Mouse (Mus musculus): ENCODE results near the gene Kcna2.

The Kcna2 gene

GRCm38 (mm10) chr3:107100811-107101455 is at the start of gene Kcna2:
TSS of gene Kcna2 (plus strand) at chr3:107101146.
- in situ Hi-C loops (cut with MboI, MseI): no loop called here

GRCm38 (mm10) chr3:107061468-107061867 is 39.5 kb upstream of the Kcna2 start:
- in situ Hi-C loops (cut with MboI, MseI): no loop called here

- in situ Hi-C loops (cut with MboI, MseI): no loop called here
These were observed 38.2 kb upstream of the Kcna2 start for GRCm38 (mm10) chr3:107062771-107063170.

- in situ Hi-C loops (cut with MboI, MseI): no loop called here
These were observed 35.3 kb upstream of the Kcna2 start for GRCm38 (mm10) chr3:107065510-107066095.

GRCm38 (mm10) chr3:107066165-107066850 is 34.6 kb upstream of the Kcna2 start:
- in situ Hi-C loops (cut with MboI, MseI): no loop called here

- in situ Hi-C loops (cut with MboI, MseI): no loop called here
These were observed 33.7 kb upstream of the Kcna2 start for GRCm38 (mm10) chr3:107067245-107067644.

- in situ Hi-C loops (cut with MboI, MseI): no loop called here
These were observed 27.1 kb upstream of the Kcna2 start for GRCm38 (mm10) chr3:107073863-107074262.

- in situ Hi-C loops (cut with MboI, MseI): loop anchor here (5.0 kb wide), 2 partner anchors 38 to 288 kb away; partner anchors contain the start of gene Kcna3
These were observed 25.2 kb upstream of the Kcna2 start for GRCm38 (mm10) chr3:107075705-107076104.

GRCm38 (mm10) chr3:107076658-107077057 is 24.3 kb upstream of the Kcna2 start:
- in situ Hi-C loops (cut with MboI, MseI): loop anchor here (5.0 kb wide), 2 partner anchors 39 to 289 kb away; partner anchors contain the start of gene Kcna3

- in situ Hi-C loops (cut with MboI, MseI): loop anchor here (5.0 kb wide), 2 partner anchors 40 to 290 kb away; partner anchors contain the start of gene Kcna3
These were observed 23.8 kb upstream of the Kcna2 start for GRCm38 (mm10) chr3:107077101-107077500.

- in situ Hi-C loops (cut with MboI, MseI): no loop called here
These were observed 20.1 kb upstream of the Kcna2 start for GRCm38 (mm10) chr3:107080803-107081202.

GRCm38 (mm10) chr3:107081227-107081626 is 19.7 kb upstream of the Kcna2 start:
- in situ Hi-C loops (cut with MboI, MseI): no loop called here

- in situ Hi-C loops (cut with MboI, MseI): no loop called here
These were observed 16.4 kb upstream of the Kcna2 start for GRCm38 (mm10) chr3:107084586-107084985.

GRCm38 (mm10) chr3:107087410-107087809 is 13.5 kb upstream of the Kcna2 start:
- in situ Hi-C loops (cut with MboI, MseI): no loop called here

- in situ Hi-C loops (cut with MboI, MseI): no loop called here
These were observed 12.1 kb upstream of the Kcna2 start for GRCm38 (mm10) chr3:107088820-107089219.

- in situ Hi-C loops (cut with MboI, MseI): no loop called here
These were observed 11.5 kb upstream of the Kcna2 start for GRCm38 (mm10) chr3:107089475-107089874.

- in situ Hi-C loops (cut with MboI, MseI): loop anchor here (10.0 kb wide), 2 partner anchors 65 to 975 kb away; no protein-coding TSS in a partner anchor
These were observed 10.9 kb upstream of the Kcna2 start for GRCm38 (mm10) chr3:107090001-107090400.

GRCm38 (mm10) chr3:107090403-107091150 is 10.4 kb upstream of the Kcna2 start:
- in situ Hi-C loops (cut with MboI, MseI): loop anchor here (10.0 kb wide), 2 partner anchors 64 to 974 kb away; no protein-coding TSS in a partner anchor

GRCm38 (mm10) chr3:107094028-107094427 is 6.9 kb upstream of the Kcna2 start:
- in situ Hi-C loops (cut with MboI, MseI): loop anchor here (10.0 kb wide), 2 partner anchors 61 to 971 kb away; no protein-coding TSS in a partner anchor

GRCm38 (mm10) chr3:107096269-107096731 is 4.6 kb upstream of the Kcna2 start:
- in situ Hi-C loops (cut with MboI, MseI): loop anchor here (10.0 kb wide), 2 partner anchors 59 to 969 kb away; no protein-coding TSS in a partner anchor

GRCm38 (mm10) chr3:107099866-107100265 is 1.1 kb upstream of the Kcna2 start:
- in situ Hi-C loops (cut with MboI, MseI): loop anchor here (10.0 kb wide), 2 partner anchors 55 to 965 kb away; no protein-coding TSS in a partner anchor
